Mouse (Mus musculus) 3134 (cell line): ENCODE data around the gene Shbg.

Source experiments
- DNase-seq: peaks from one replicate; pipeline ENCODE4 v3.0.0-alpha.2; 2011; ENCODE audit warnings: low spot score; ENCODE audit not compliant: insufficient read length; ENCODE audit errors: extremely low read depth

Shbg gene

DNA sequence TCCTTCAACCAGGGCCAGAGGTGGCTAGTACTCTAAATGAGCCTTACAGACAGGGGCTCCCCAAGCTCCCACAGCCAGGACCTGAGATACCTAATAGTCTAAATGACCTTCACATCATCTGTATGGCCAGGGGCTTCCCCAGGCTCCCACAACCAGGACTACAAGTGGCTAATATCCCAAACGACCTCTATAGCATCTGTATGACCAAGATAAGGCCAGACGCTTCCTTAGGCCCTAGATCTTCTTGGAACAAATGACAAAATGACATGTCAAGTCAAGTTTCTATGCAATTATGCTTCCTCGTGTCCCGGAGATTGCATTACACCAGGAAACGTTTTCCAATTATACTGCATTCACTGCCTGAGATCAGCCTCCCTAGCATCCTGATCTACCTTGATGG is 41.4 kb downstream of the Shbg start:
- DNase-seq, result no peak

GRCm38 (mm10) chr11:69575220-69575619 is 42.5 kb downstream of the Shbg start:
- no peak for DNase-seq

GRCm38 (mm10) chr11:69565131-69565530 is 52.6 kb downstream of the Shbg start:
- no peak for DNase-seq
